Mouse (Mus musculus) midbrain, embryonic 14.5 days (tissue): ENCODE results near the gene Ralb. TPM values are rescaled to one million over a fixed set of nuclear protein-coding genes. Genes with fewer than 3 reads are reported as not detected.
A peak's percentile ranks its signal among the peaks of the same experiment; 100 is the strongest.

Experiments
- ATAC-seq: fragments of 200-750 bp; cut with Nextera tagmentation; 2 replicates; pipeline ENCODE4 v1.8.0; 2017; ENCODE audit warnings: moderate number of reproducible peaks, moderate library complexity; ENCODE audit not compliant: low FRiP score, low TSS enrichment
- DNase-seq: peaks from one replicate; pipeline ENCODE4 v3.0.0-alpha.2; 2015
- H3K27ac ChIP-seq: fragments of 300-500 bp; sonication (generic); replicated peaks from 2 replicates; pipeline ENCODE4 v1.5.1; 2014; ENCODE audit warnings: mild to moderate bottlenecking, low read depth, low read length, moderate library complexity
- H3K27me3 ChIP-seq: fragments of 300-500 bp; sonication (generic); 2 replicates; pipeline ENCODE4 v1.6.1; 2014; ENCODE audit warnings: low read length, control low read depth, mixed read lengths; ENCODE audit not compliant: control insufficient read depth, insufficient read depth
- H3K36me3 ChIP-seq: fragments of 300-500 bp; sonication (generic); 2 replicates; pipeline ENCODE4 v1.6.1; 2014; ENCODE audit warnings: low read length, control low read depth; ENCODE audit not compliant: control insufficient read depth, insufficient read depth
- H3K4me1 ChIP-seq: fragments of 300-500 bp; sonication (generic); 2 replicates; pipeline ENCODE4 v1.6.1; 2014; ENCODE audit warnings: mild to moderate bottlenecking, antibody characterized with exemption, low read length, control low read depth; ENCODE audit not compliant: control insufficient read depth, insufficient read depth
- H3K4me2 ChIP-seq: fragments of 300-500 bp; sonication (generic); 2 replicates; pipeline ENCODE4 v1.6.1; 2014; ENCODE audit warnings: mild to moderate bottlenecking, low read length, moderate library complexity
- H3K4me3 ChIP-seq: fragments of 300-500 bp; sonication (generic); replicated peaks from 2 replicates; pipeline ENCODE4 v1.5.1; 2014; ENCODE audit warnings: low read depth, low read length
- H3K9ac ChIP-seq: fragments of 300-500 bp; sonication (generic); replicated peaks from 2 replicates; pipeline ENCODE4 v1.6.1; 2014; ENCODE audit warnings: mild to moderate bottlenecking, low read length, moderate library complexity
- H3K9me3 ChIP-seq: fragments of 300-500 bp; sonication (generic); 2 replicates; pipeline ENCODE4 v1.6.1; 2016; ENCODE audit warnings: low read length, control low read depth, mixed read lengths; ENCODE audit not compliant: control insufficient read depth
- WGBS: fragments of 180-500 bp; shearing (Covaris S2); extraction: QIAGEN DNeasy Blood & Tissue Kit; methylation state at CpG from one replicate; pipeline ENCODE4 v1.1.7; 2014; 5-methylcytosine and 5-hydroxymethylcytosine counted together
- polyA plus RNA-seq: library from polyadenylated mRNA; unstranded; fragments of >200 nt; fragmentation: Nextera tagmentation; extraction: Ambion mirVana; gene quantifications from 2 replicates; pipeline ENCODE4 v1.2.1, GENCODE M21; 2014

Ralb gene
- polyA plus RNA-seq, 1 experiment from 2014 or later, result 49.6 TPM

- H3K4me1 ChIP-seq, result no peaks in the 10 kb centered on the region
Observed at GRCm38 (mm10) chr1:119481205-119481932, 23.2 kb downstream of the Ralb start.

GRCm38 (mm10) chr1:119480678-119481077, 23.9 kb downstream of the Ralb start:
- no peaks in the 10 kb centered on the region for H3K4me1 ChIP-seq
- H3K27me3 ChIP-seq, result no peaks in the 10 kb centered on the region
- ATAC-seq, result no peak
- 0 out of 2 replicates have a peak, but pooled peaks cover 3% of the 10 kb centered on the region for H3K36me3 ChIP-seq
- H3K27ac ChIP-seq, result no peak overlapping the region
- no peaks in the 10 kb centered on the region for H3K9me3 ChIP-seq
- H3K4me3 ChIP-seq, result no peak overlapping the region
- no peak overlapping the region for H3K4me2 ChIP-seq
- H3K9ac ChIP-seq, result no peak overlapping the region
- WGBS, result 94% methylated on average over 8 of the region's 8 CpGs
- no peak for DNase-seq

More at GRCm38 (mm10) chr1:119481205-119481932, 23.2 kb downstream of the Ralb start:
- 95% methylated on average over 7 of the region's 7 CpGs for WGBS
- H3K9me3 ChIP-seq, result no peaks in the 10 kb centered on the region
- H3K36me3 ChIP-seq, result 0 out of 2 replicates have a peak, but pooled peaks cover 3% of the 10 kb centered on the region
- H3K27ac ChIP-seq, result no peak overlapping the region
- H3K4me2 ChIP-seq, result no peak overlapping the region
- no peak overlapping the region for H3K4me3 ChIP-seq
- DNase-seq (no peak), ATAC-seq (no peak)
- H3K9ac ChIP-seq, result no peak overlapping the region
- H3K27me3 ChIP-seq, result no peaks in the 10 kb centered on the region

GRCm38 (mm10) chr1:119479641-119480040, 25.0 kb downstream of the Ralb start:
- H3K4me3 ChIP-seq, result no peak overlapping the region
- H3K36me3 ChIP-seq, result peaks cover 3% of the 10 kb centered on the region; the same call in 1 of the 2 replicates
- no peak overlapping the region for H3K9ac ChIP-seq
- no peaks in the 10 kb centered on the region for H3K4me1 ChIP-seq
- H3K9me3 ChIP-seq, result no peaks in the 10 kb centered on the region
- no peak overlapping the region for H3K27ac ChIP-seq
- 79% methylated on average over 4 of the region's 4 CpGs for WGBS
- no peak overlapping the region for H3K4me2 ChIP-seq
- DNase-seq (no peak), ATAC-seq (no peak)
- H3K27me3 ChIP-seq, result no peaks in the 10 kb centered on the region

- Histone ChIP-seq H3K9me3 (no peaks in the 10 kb centered on the region), H3K4me2 (no peak overlapping the region), H3K4me1 (0 out of 2 replicates have a peak, but pooled peaks cover 6% of the 10 kb centered on the region), H3K27ac (no peak overlapping the region), H3K27me3 (no peaks in the 10 kb centered on the region), H3K9ac (no peak overlapping the region), H3K36me3 (peaks cover 3% of the 10 kb centered on the region; the same call in 1 of the 2 replicates), H3K4me3 (no peak overlapping the region)
- no peak for ATAC-seq
- no peak for DNase-seq
- WGBS, result 92% methylated on average over 7 of the region's 7 CpGs
Observed at GRCm38 (mm10) chr1:119476905-119477353, 27.7 kb downstream of the Ralb start.

- Histone ChIP-seq H3K9ac (no peak overlapping the region), H3K4me1 (peaks cover 9% of the 10 kb centered on the region; the same call in 1 of the 2 replicates), H3K9me3 (no peaks in the 10 kb centered on the region), H3K27me3 (no peaks in the 10 kb centered on the region), H3K4me3 (no peak overlapping the region), H3K27ac (no peak overlapping the region), H3K36me3 (peaks cover 8% of the 10 kb centered on the region; the same call in 1 of the 2 replicates), H3K4me2 (no peak overlapping the region)
- WGBS, result 93% methylated on average over 7 of the region's 7 CpGs
- DNase-seq, result no peak
- no peak for ATAC-seq
Observed at GRCm38 (mm10) chr1:119474671-119475070, 29.9 kb downstream of the Ralb start.

DNA sequence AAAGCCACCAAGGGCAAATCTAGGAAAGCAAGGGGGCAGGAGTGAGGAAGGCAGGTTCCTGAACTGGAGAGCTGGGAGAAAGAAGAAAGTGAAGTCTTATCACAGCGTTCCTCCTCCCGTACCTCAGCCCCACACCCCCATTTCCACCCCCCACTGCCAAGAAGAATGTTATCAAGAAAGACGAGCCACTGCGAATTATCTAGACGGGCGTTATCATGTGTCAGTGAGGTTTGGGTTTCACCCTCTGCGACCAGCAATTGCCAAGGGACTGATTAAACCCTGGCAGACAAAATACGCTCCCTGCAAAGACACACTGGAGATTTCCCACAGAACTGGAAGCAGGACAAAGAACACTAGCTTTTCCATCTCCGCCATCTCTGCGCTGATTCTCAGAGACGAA, 31.9 kb downstream of the Ralb start:
- DNase-seq (peak; percentile 24), ATAC-seq (no peak)
- peak overlapping the region; percentile 50; the same call in 1 of the 2 replicates for H3K27ac ChIP-seq
- H3K9me3 ChIP-seq, result no peaks in the 10 kb centered on the region
- H3K4me2 ChIP-seq, result no peak overlapping the region
- WGBS, result 46% methylated on average over 11 of the region's 11 CpGs
- peaks cover 8% of the 10 kb centered on the region; the same call in 1 of the 2 replicates for H3K36me3 ChIP-seq
- peaks cover 9% of the 10 kb centered on the region; the same call in 1 of the 2 replicates for H3K4me1 ChIP-seq
- no peak overlapping the region for H3K4me3 ChIP-seq
- no peaks in the 10 kb centered on the region for H3K27me3 ChIP-seq
- H3K9ac ChIP-seq, result no peak overlapping the region

DNA sequence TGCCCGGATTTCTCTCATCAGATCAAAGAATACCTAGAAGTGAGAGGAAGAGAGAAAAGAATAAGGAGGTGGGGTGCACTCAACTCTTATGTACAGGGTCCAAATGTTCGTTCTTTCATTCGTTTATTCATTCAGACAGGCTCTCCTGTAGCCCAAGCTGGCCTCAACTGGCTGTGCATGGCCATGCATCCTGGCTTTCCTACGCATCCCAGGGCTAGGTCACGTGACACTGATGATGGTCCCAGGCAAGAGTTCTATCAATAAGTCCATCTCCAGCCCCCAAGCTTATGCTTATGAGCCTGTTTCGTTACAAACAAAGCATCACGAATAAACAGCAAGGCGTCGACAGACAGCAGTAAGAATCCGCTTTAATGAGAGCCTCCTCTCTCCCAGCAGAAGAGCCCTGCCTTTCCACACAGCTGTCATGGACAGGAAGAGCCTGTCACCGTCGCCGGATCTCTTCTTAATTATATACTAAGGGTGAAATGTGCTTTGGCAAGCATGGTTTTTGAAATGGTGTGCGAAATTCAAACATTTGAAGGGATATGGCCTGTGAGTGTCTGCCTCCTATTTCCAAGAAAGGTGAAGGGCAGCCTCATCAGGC, 32.7 kb downstream of the Ralb start:
- H3K36me3 ChIP-seq, result peaks cover 5% of the 10 kb centered on the region; the same call in 1 of the 2 replicates
- H3K4me1 ChIP-seq, result peaks cover 9% of the 10 kb centered on the region; the same call in 1 of the 2 replicates
- no peak overlapping the region for H3K4me3 ChIP-seq
- no peak for ATAC-seq
- H3K9me3 ChIP-seq, result no peaks in the 10 kb centered on the region
- no peak overlapping the region for H3K9ac ChIP-seq
- H3K4me2 ChIP-seq, result no peak overlapping the region
- 0 out of 2 replicates have a peak overlapping the region, but pooled peaks have one; percentile 20 for H3K27ac ChIP-seq
- no peaks in the 10 kb centered on the region for H3K27me3 ChIP-seq
- DNase-seq, result peak; percentile 27
- 45% methylated on average over 14 of the region's 14 CpGs for WGBS

- 45% methylated on average over 2 of the region's 2 CpGs for WGBS
- no peak for ATAC-seq
- no peaks in the 10 kb centered on the region for H3K9me3 ChIP-seq
Observed at GRCm38 (mm10) chr1:119463386-119463785, 41.2 kb downstream of the Ralb start.

More at GRCm38 (mm10) chr1:119463386-119463785, 41.2 kb downstream of the Ralb start:
- H3K4me1 ChIP-seq, result no peaks in the 10 kb centered on the region
- H3K36me3 ChIP-seq, result no peaks in the 10 kb centered on the region
- H3K4me3 ChIP-seq, result no peak overlapping the region
- H3K9ac ChIP-seq, result no peak overlapping the region
- H3K27me3 ChIP-seq, result no peaks in the 10 kb centered on the region
- no peak overlapping the region for H3K27ac ChIP-seq
- DNase-seq, result peak; percentile 72
- no peak overlapping the region for H3K4me2 ChIP-seq
